Mouse (Mus musculus) stomach, embryonic 16.5 days (tissue): ENCODE measurements around the gene Zfp462. TPM values are rescaled to one million over a fixed set of nuclear protein-coding genes. Genes with fewer than 3 reads are reported as not detected.
A peak's percentile ranks its signal among the peaks of the same experiment; 100 is the strongest.

Experiments used
- ATAC-seq: fragments of 200-750 bp; cut with Nextera tagmentation; 2 replicates; pipeline ENCODE4 v1.8.0; 2017; ENCODE audit warnings: moderate number of reproducible peaks, moderate TSS enrichment; ENCODE audit not compliant: insufficient read depth, low FRiP score
- H3K27ac ChIP-seq: fragments of 300-500 bp; sonication (generic); 2 replicates; pipeline ENCODE4 v1.5.1; 2014; ENCODE audit warnings: low read length
- H3K27me3 ChIP-seq: fragments of 300-500 bp; sonication (generic); 2 replicates; pipeline ENCODE4 v1.6.1; 2014; ENCODE audit warnings: low read length, control low read depth, mixed read lengths; ENCODE audit not compliant: control insufficient read depth, insufficient read depth
- H3K36me3 ChIP-seq: fragments of 300-500 bp; sonication (generic); 2 replicates; pipeline ENCODE4 v1.6.1; 2014; ENCODE audit warnings: low read length; ENCODE audit not compliant: control insufficient read depth, insufficient read depth
- H3K4me1 ChIP-seq: fragments of 300-500 bp; sonication (generic); 2 replicates; pipeline ENCODE4 v1.6.1; 2014; ENCODE audit warnings: low read length, control low read depth, mixed read lengths; ENCODE audit not compliant: control insufficient read depth, insufficient read depth
- H3K4me2 ChIP-seq: fragments of 300-500 bp; sonication (generic); 2 replicates; pipeline ENCODE4 v1.6.1; 2014; ENCODE audit warnings: low read depth, low read length, mixed read lengths
- H3K4me3 ChIP-seq: fragments of 300-500 bp; sonication (generic); replicated peaks from 2 replicates; pipeline ENCODE4 v1.5.1; 2014; ENCODE audit warnings: mild to moderate bottlenecking, low read length
- H3K9ac ChIP-seq: fragments of 300-500 bp; sonication (generic); 2 replicates; pipeline ENCODE4 v1.6.1; 2014; ENCODE audit warnings: low read length
- H3K9me3 ChIP-seq: fragments of 300-500 bp; sonication (generic); replicated peaks from 2 replicates; pipeline ENCODE4 v1.6.1; 2016; ENCODE audit warnings: low read length, control low read depth; ENCODE audit not compliant: control insufficient read depth
- WGBS: fragments of 180-500 bp; shearing (Covaris S2); extraction: QIAGEN DNeasy Blood & Tissue Kit; methylation state at CpG from one replicate; pipeline ENCODE4 v1.1.7; 2014; 5-methylcytosine and 5-hydroxymethylcytosine counted together
- polyA plus RNA-seq: library from polyadenylated mRNA; unstranded; fragments of >200 nt; fragmentation: Nextera tagmentation; extraction: Ambion mirVana; gene quantifications from 2 replicates; pipeline ENCODE4 v1.2.1, GENCODE M21; 2015

Zfp462 gene
- polyA plus RNA-seq, 1 experiment from 2014 or later = 1.9 TPM

- H3K4me1 ChIP-seq = no peaks in the 10 kb centered on the region
- 81% methylated on average over 8 of the region's 8 CpGs for WGBS
These were observed 95.6 kb downstream of the Zfp462 start for GRCm38 (mm10) chr4:55040258-55040964.

DNA sequence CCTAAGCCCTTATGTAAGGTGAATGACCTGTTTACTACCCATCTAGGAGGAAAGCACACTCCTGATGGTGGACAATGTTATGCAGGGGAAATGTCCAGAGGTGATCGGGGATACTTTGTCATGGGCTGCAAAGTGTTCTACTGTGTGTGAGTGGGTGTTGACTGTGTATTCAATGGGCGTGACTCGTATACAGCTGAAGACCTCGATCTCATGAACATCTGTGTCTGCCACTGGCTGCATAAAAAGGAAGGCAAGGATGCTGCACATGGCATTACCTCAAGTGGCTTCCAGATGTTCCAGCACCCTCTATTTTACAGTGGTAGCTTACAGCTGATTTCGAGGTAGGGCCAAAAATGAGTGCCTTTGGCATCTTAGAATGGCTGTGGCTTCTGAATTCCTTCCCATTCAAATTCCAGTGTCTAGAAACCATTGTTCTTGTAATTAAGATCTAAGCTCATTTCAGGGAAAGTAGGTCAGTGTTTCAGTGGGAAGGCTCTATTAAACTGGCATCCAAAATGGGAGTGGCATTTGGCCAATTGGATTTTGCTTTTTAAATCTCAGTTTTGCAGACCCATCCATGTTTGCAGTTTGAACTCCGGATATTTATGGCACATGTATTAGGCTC lies 96.4 kb downstream of the Zfp462 start:
- H3K4me2 ChIP-seq = no peak overlapping the region
- no peaks in the 10 kb centered on the region for H3K27me3 ChIP-seq
- H3K36me3 ChIP-seq = no peaks in the 10 kb centered on the region
- H3K4me3 ChIP-seq = no peak overlapping the region
- 84% methylated on average over 6 of the region's 6 CpGs for WGBS
- ATAC-seq = no peak
- H3K9me3 ChIP-seq = no peaks in the 10 kb centered on the region
- H3K27ac ChIP-seq = no peak overlapping the region
- H3K4me1 ChIP-seq = no peaks in the 10 kb centered on the region
- H3K9ac ChIP-seq = no peak overlapping the region

More at GRCm38 (mm10) chr4:55040258-55040964, 95.6 kb downstream of the Zfp462 start:
- H3K4me2 ChIP-seq = no peak overlapping the region
- no peaks in the 10 kb centered on the region for H3K27me3 ChIP-seq
- ATAC-seq = no peak
- H3K4me3 ChIP-seq = no peak overlapping the region
- no peaks in the 10 kb centered on the region for H3K36me3 ChIP-seq
- H3K27ac ChIP-seq = no peak overlapping the region
- H3K9me3 ChIP-seq = no peaks in the 10 kb centered on the region
- H3K9ac ChIP-seq = no peak overlapping the region

GRCm38 (mm10) chr4:55042573-55042972 lies 97.7 kb downstream of the Zfp462 start:
- no peaks in the 10 kb centered on the region for H3K27me3 ChIP-seq
- H3K36me3 ChIP-seq = no peaks in the 10 kb centered on the region
- 0 out of 2 replicates have a peak, but pooled peaks cover 6% of the 10 kb centered on the region for H3K4me1 ChIP-seq
- H3K9me3 ChIP-seq = no peaks in the 10 kb centered on the region
- ATAC-seq = no peak
- 60% methylated on average over 4 of the region's 4 CpGs for WGBS
- no peak overlapping the region for H3K4me3 ChIP-seq
- 0 out of 2 replicates have a peak overlapping the region, but pooled peaks have one; percentile 37 for H3K27ac ChIP-seq
- no peak overlapping the region for H3K9ac ChIP-seq
- no peak overlapping the region for H3K4me2 ChIP-seq

GRCm38 (mm10) chr4:55047266-55047665 lies 102.4 kb downstream of the Zfp462 start:
- H3K27ac ChIP-seq = no peak overlapping the region
- 58% methylated on average over 7 of the region's 7 CpGs for WGBS
- 0 out of 2 replicates have a peak, but pooled peaks cover 10% of the 10 kb centered on the region for H3K36me3 ChIP-seq
- no peak overlapping the region for H3K4me3 ChIP-seq
- 0 out of 2 replicates have a peak, but pooled peaks cover 6% of the 10 kb centered on the region for H3K4me1 ChIP-seq
- H3K27me3 ChIP-seq = no peaks in the 10 kb centered on the region
- H3K9ac ChIP-seq = no peak overlapping the region
- no peak overlapping the region for H3K4me2 ChIP-seq
- no peak; the same call in 1 of the 2 replicates for ATAC-seq
- no peaks in the 10 kb centered on the region for H3K9me3 ChIP-seq

GRCm38 (mm10) chr4:55049938-55050610 lies 105.2 kb downstream of the Zfp462 start:
- Histone ChIP-seq H3K27me3 (no peaks in the 10 kb centered on the region), H3K27ac (no peak overlapping the region), H3K4me3 (no peak overlapping the region), H3K4me1 (0 out of 2 replicates have a peak, but pooled peaks cover 6% of the 10 kb centered on the region), H3K9ac (no peak overlapping the region), H3K9me3 (no peaks in the 10 kb centered on the region), H3K4me2 (no peak overlapping the region), H3K36me3 (peaks cover 17% of the 10 kb centered on the region)
- 79% methylated on average over 16 of the region's 16 CpGs for WGBS
- ATAC-seq = no peak

DNA sequence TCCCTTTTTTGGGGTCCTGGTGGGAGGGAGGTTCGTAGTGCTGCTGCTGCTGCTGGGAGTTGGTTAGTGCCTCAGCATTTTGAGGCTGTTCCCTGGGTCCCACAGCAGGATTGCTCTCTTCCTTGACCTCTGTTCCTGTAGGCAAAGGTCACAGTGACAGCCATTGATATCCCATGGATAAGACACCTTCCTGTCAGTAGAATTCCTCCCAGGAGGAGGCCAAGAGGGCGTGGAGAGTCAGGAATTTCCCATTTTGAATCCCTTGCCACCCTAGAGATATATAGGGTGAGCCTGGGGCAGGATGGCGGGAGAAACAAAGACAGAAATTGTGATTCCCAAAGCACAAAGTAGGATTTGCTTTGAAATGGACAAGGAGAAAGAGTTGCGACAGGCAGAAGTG lies 106.5 kb downstream of the Zfp462 start:
- Histone ChIP-seq H3K27ac (no peak overlapping the region), H3K36me3 (peaks cover 17% of the 10 kb centered on the region), H3K4me2 (no peak overlapping the region), H3K4me3 (no peak overlapping the region), H3K9ac (no peak overlapping the region), H3K9me3 (no peaks in the 10 kb centered on the region), H3K4me1 (0 out of 2 replicates have a peak, but pooled peaks cover 6% of the 10 kb centered on the region), H3K27me3 (no peaks in the 10 kb centered on the region)
- WGBS = 91% methylated on average over 4 of the region's 4 CpGs
- no peak for ATAC-seq

DNA sequence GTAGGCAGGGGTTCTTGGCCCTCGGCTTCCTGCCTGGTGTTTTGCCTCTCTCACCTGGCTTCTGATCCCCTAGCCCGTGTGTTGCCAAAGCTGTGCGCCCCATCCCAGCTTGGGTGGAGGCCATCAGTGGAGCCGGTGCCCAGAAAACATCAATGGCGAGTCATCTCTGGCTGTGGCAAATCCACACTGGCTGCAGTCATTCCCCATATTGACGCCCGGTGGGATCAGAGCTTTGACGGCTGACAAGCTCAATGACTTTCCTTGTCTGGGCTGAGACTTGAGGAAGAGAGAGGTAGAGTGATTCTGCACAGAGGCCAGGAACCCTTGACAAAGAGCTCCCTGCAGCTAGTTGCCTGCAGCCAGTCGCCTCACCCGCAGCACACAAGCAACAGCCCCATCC lies 107.8 kb downstream of the Zfp462 start:
- no peak overlapping the region for H3K4me2 ChIP-seq
- H3K9me3 ChIP-seq = no peaks in the 10 kb centered on the region
- no peak overlapping the region for H3K27ac ChIP-seq
- no peak for ATAC-seq
- WGBS = 87% methylated on average over 10 of the region's 10 CpGs
- H3K9ac ChIP-seq = no peak overlapping the region
- peaks cover 17% of the 10 kb centered on the region for H3K36me3 ChIP-seq
- H3K4me1 ChIP-seq = no peaks in the 10 kb centered on the region
- H3K4me3 ChIP-seq = no peak overlapping the region
- no peaks in the 10 kb centered on the region for H3K27me3 ChIP-seq

DNA sequence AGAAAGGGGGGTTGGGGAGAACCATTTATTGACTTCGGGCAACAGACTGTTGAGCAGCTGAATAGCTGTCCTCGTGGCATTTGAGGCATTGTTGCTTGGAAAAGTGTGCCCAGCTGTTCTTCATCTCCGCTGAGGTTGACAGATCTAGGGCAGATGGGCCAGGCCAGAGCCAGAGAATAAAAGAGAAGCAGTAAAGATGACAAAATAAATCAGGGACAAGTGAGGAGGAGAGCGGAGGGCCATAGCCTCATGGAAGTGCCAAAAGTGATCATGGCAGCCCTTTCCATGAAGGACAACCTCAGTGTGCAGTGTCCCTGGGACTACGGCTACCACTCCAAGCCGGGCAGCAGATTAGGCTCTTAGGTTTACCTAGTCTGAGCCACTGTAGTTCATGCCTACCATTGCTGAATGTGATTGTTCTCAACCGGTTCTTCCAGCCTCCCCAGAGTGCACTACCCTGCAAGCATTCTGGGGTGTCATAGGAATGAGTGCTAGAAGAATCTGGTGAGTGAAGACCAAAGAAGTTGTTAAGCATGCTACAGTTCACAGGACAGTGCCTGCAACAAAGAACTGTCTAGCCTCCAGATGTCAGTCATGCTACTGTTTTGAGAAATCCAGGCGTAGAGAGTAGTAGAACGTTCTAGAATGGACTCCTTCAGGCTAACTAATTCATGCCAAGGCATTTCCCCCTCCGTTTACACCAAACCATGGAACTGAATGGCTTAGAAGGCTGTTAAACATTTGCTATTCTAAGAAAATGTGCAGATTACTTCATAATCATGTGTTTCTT lies 113.0 kb downstream of the Zfp462 start:
- peaks cover 7% of the 10 kb centered on the region for H3K36me3 ChIP-seq
- H3K27ac ChIP-seq = peak overlapping the region; percentile 72
- H3K9ac ChIP-seq = no peak overlapping the region
- no peaks in the 10 kb centered on the region for H3K27me3 ChIP-seq
- H3K9me3 ChIP-seq = no peaks in the 10 kb centered on the region
- peak; percentile 33; the same call in 1 of the 2 replicates for ATAC-seq
- WGBS = 67% methylated on average over 10 of the region's 10 CpGs
- no peak overlapping the region for H3K4me2 ChIP-seq
- H3K4me1 ChIP-seq = no peaks in the 10 kb centered on the region
- no peak overlapping the region for H3K4me3 ChIP-seq
